Mouse (Mus musculus) liver, embryonic 18 days (tissue): ENCODE results near the gene Get4. TPM values are rescaled to one million over a fixed set of nuclear protein-coding genes. Genes with fewer than 3 reads are reported as not detected.

Experiments used
- polyA plus RNA-seq: library from polyadenylated mRNA; depleted of rRNA; stranded (reverse); fragments of >200 nt; gene quantifications from 2 replicates; pipeline ENCODE4 v1.2.3, GENCODE M21; 2012; rRNA removed

Gene Get4
- polyA plus RNA-seq, result 45.1 and 47.9 TPM in 2 replicates

GRCm38 (mm10) chr5:139252081-139252909 is at the start of gene Get4:
Get4 (plus strand) TSS chr5:139252324.

Other genes starting within 250 kb of the Get4 start
- gene Prkar1b, start 102.3 kb upstream of the Get4 start, polyA plus RNA-seq, result 0.36 and 0.42 TPM in 2 replicates
- 4.0 and 4.4 TPM in 2 replicates for gene Dnaaf5, start 102.1 kb upstream of the Get4 start, polyA plus RNA-seq
- gene Sun1, start 51.7 kb upstream of the Get4 start, polyA plus RNA-seq, result 11.4 and 12.7 TPM in 2 replicates
- 3.9 and 4.5 TPM in 2 replicates for gene Adap1, start 73.3 kb downstream of the Get4 start, polyA plus RNA-seq
- gene Cox19, start 99.1 kb downstream of the Get4 start, polyA plus RNA-seq, result 20.8 and 24.3 TPM in 2 replicates
- gene Cyp2w1, start 100.3 kb downstream of the Get4 start, polyA plus RNA-seq, result not detected in 2 replicates
- gene Gpr146, start 125.4 kb downstream of the Get4 start, polyA plus RNA-seq, result 13.6 and 18.2 TPM in 2 replicates
- 1.8 and 1.9 TPM in 2 replicates for gene C130050O18Rik, start 153.0 kb downstream of the Get4 start, polyA plus RNA-seq
- 0.03 and 0.05 TPM in 2 replicates for gene Gper1, start 170.8 kb downstream of the Get4 start, polyA plus RNA-seq
- gene 3110082I17Rik, start 208.2 kb downstream of the Get4 start, polyA plus RNA-seq, result 11.0 and 14.6 TPM in 2 replicates
- gene Zfand2a, start 232.2 kb downstream of the Get4 start, polyA plus RNA-seq, result 3.1 and 3.2 TPM in 2 replicates